Mouse (Mus musculus) kidney, adult 2 months (tissue): ENCODE data around the gene Gpc5. TPM values are rescaled to one million over a fixed set of nuclear protein-coding genes. Genes with fewer than 3 reads are reported as not detected.

Experiments used
- DNase-seq: peaks from one replicate; pipeline ENCODE4 v3.0.0; 2021
- H3K27ac ChIP-seq: fragments of 200-500 bp; 2 replicates; pipeline ENCODE4 v1.5.1; 2012; ENCODE audit warnings: low read depth, low read length, control low read depth, inconsistent platforms; ENCODE audit not compliant: insufficient read depth
- H3K27me3 ChIP-seq: fragments of 200-500 bp; replicated peaks from 2 replicates; pipeline ENCODE4 v1.6.1; 2012; ENCODE audit warnings: mild to moderate bottlenecking, moderate library complexity, low read length, inconsistent platforms; ENCODE audit not compliant: control insufficient read depth, insufficient read depth
- H3K36me3 ChIP-seq: fragments of 200-500 bp; 2 replicates; pipeline ENCODE4 v1.6.1; 2012; ENCODE audit warnings: mild to moderate bottlenecking, moderate library complexity, low read length, inconsistent platforms; ENCODE audit not compliant: control insufficient read depth, insufficient read depth
- H3K4me1 ChIP-seq: fragments of 200-500 bp; 2 replicates; pipeline ENCODE4 v1.6.1; 2011; ENCODE audit warnings: low read length; ENCODE audit not compliant: control insufficient read depth, insufficient read depth
- H3K4me3 ChIP-seq: fragments of 200-500 bp; 2 replicates; pipeline ENCODE4 v1.5.1; 2011; ENCODE audit warnings: mild to moderate bottlenecking, low read depth, low read length, control low read depth; ENCODE audit not compliant: insufficient read depth
- CTCF ChIP-seq: fragments of 200-500 bp; conservative IDR thresholded peaks from 2 replicates; pipeline ENCODE4 v1.5.1; 2011; ENCODE audit warnings: low read depth, mild to moderate bottlenecking, control low read depth, low read length, moderate library complexity, mixed read lengths; ENCODE audit not compliant: insufficient read depth, insufficient read length
- POLR2A ChIP-seq: fragments of 200-500 bp; IDR thresholded peaks from one replicate; pipeline ENCODE4 v1.6.1; 2011; ENCODE audit warnings: low read depth, low read length, control low read depth
- WGBS: fragments of 180-500 bp; shearing (Covaris S2); methylation state at CpG from one replicate; pipeline ENCODE4 v1.1.7; 2018; 5-methylcytosine and 5-hydroxymethylcytosine counted together
- polyA plus RNA-seq: library from polyadenylated mRNA; depleted of rRNA; stranded (reverse); fragments of >200 nt; gene quantifications from 2 replicates; pipeline ENCODE4 v1.2.3, GENCODE M21; 2012

Gene Gpc5
- polyA plus RNA-seq, 1 experiment = 0.69 TPM

DNA sequence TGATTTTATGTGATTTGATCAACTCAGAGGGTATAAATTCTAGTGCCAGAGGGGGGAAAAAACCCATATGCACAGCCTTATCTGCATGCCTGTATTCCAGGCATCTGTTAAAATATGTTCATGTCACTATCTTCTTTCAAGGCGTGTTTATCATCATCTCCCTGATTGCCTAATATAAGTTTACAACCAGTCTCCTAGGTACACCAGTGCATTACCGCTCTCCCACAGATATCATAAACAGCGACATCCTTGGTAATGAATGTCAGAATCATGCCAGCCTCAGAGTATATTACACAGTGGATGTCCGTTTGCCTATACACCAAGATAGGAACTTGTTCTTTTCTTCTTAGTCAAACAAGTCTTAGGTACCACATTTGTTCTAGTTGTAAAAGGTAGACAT lies 1095.0 kb downstream of the Gpc5 start:
- Histone ChIP-seq H3K4me1 (no peaks in the 10 kb centered on the region), H3K36me3 (no peaks in the 10 kb centered on the region), H3K4me3 (no peak overlapping the region), H3K27ac (no peak overlapping the region), H3K27me3 (no peaks in the 10 kb centered on the region)
- no peak for DNase-seq
- TF ChIP-seq POLR2A (no peak), CTCF (no peak)
- WGBS = 82% methylated on average over 4 of the region's 4 CpGs

DNA sequence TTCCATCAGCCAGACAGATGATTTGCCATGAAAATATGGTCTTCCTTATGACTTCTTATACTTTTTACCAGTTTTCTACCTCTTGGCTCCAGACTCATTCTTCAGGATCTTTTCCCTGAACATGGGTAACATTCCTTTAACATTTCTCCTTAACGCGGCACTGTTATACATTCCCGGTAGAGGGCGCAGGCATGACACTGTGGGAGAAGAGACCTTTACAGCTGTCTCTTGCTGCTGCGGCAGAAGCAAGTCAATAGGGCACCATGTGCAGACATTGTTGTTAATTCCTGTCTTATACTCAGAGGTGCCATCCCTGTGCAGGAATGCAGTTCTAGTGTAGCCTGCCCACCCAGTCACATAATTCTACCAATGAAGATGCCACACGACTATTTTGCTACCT lies 1115.0 kb downstream of the Gpc5 start:
- DNase-seq = peak; percentile 54
- Histone ChIP-seq H3K27me3 (no peaks in the 10 kb centered on the region), H3K36me3 (no peaks in the 10 kb centered on the region), H3K4me1 (no peaks in the 10 kb centered on the region), H3K27ac (no peak overlapping the region), H3K4me3 (no peak overlapping the region)
- WGBS = 29% methylated on average over 6 of the region's 6 CpGs
- no peak for TF ChIP-seq POLR2A
- TF ChIP-seq CTCF = peak; percentile 83

DNA sequence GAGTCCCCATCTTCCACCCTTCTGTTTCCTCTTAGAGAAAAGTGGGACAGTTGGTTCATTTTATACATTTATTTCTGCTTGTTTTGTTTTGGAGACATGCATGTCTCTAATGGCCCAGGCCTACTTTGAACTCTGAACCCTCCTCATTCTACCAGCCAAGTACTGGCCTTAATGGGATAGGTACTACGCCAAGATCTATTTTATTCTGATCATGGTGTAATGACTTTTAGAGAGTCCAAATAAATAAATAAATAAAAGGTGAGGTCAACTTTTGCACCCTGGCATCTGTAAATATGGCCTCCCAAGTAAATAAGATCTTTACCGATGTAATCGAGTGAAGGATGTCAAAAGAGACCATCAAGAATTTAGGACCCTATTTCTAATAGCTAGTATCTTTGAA lies 1116.6 kb downstream of the Gpc5 start:
- no peak overlapping the region for H3K4me3 ChIP-seq
- H3K4me1 ChIP-seq = no peaks in the 10 kb centered on the region
- no peaks in the 10 kb centered on the region for H3K36me3 ChIP-seq
- WGBS = 93% methylated on average over 3 of the region's 3 CpGs
- TF ChIP-seq CTCF (no peak), POLR2A (no peak)
- H3K27me3 ChIP-seq = no peaks in the 10 kb centered on the region
- no peak for DNase-seq
- H3K27ac ChIP-seq = no peak overlapping the region

GRCm38 (mm10) chr14:116209045-116209444 lies 1117.0 kb downstream of the Gpc5 start:
- no peaks in the 10 kb centered on the region for H3K4me1 ChIP-seq
- H3K4me3 ChIP-seq = no peak overlapping the region
- WGBS = 62% methylated on average over 5 of the region's 5 CpGs

GRCm38 (mm10) chr14:116210304-116210703 lies 1118.3 kb downstream of the Gpc5 start:
- no peaks in the 10 kb centered on the region for H3K36me3 ChIP-seq
- no peaks in the 10 kb centered on the region for H3K27me3 ChIP-seq
- no peak for DNase-seq
- H3K4me3 ChIP-seq = no peak overlapping the region
- no peak overlapping the region for H3K27ac ChIP-seq
- WGBS = 81% methylated on average over 6 of the region's 6 CpGs
- TF ChIP-seq POLR2A = no peak
- TF ChIP-seq CTCF = no peak
- no peaks in the 10 kb centered on the region for H3K4me1 ChIP-seq

More at GRCm38 (mm10) chr14:116209045-116209444, 1117.0 kb downstream of the Gpc5 start:
- Histone ChIP-seq H3K36me3 (no peaks in the 10 kb centered on the region), H3K27ac (no peak overlapping the region), H3K27me3 (no peaks in the 10 kb centered on the region)
- DNase-seq = no peak
- no peak for TF ChIP-seq POLR2A
- TF ChIP-seq CTCF = no peak

DNA sequence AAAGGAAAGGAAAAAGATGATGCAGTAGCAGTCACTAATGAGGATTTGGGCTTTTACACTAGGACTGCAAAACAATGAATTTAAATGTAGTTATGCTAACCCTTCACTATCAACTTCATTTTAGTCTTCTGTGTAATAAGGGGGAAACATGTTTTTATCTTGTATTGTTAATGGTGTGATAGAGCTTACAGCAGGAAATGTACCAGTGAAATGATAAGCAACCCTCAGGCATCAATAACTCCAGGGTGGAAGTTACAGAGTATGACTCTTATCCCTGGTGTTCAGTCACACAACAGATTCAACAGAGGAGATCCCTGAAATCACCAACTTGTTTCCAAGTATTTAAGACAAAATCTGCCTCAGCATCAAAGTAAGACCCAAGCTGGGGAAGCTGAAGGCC lies 1120.0 kb downstream of the Gpc5 start:
- no peaks in the 10 kb centered on the region for H3K4me1 ChIP-seq
- H3K27me3 ChIP-seq = no peaks in the 10 kb centered on the region
- TF ChIP-seq POLR2A (no peak), CTCF (no peak)
- H3K27ac ChIP-seq = no peak overlapping the region
- DNase-seq = no peak
- no peaks in the 10 kb centered on the region for H3K36me3 ChIP-seq
- H3K4me3 ChIP-seq = no peak overlapping the region

DNA sequence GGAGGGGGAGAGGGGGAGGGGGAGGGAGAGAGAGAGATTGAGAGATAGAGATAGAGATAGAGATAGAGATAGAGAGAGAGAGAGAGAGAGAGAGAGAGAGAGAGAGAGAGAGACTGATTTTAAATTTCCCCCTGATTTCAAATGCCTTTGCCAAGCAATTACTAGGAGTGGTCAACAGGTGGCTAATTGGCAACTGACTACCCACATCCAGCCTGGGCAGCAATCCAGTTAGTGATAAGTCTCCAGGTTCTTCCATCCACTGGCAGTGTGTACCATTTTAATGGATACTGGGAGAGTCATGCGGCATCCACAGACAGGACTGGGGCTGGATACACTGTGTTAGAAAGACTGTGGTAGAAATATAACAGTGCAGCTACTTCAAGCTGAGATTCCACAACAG lies 1166.1 kb downstream of the Gpc5 start:
- Histone ChIP-seq H3K27me3 (no peaks in the 10 kb centered on the region), H3K36me3 (no peaks in the 10 kb centered on the region), H3K4me1 (no peaks in the 10 kb centered on the region), H3K27ac (no peak overlapping the region), H3K4me3 (no peak overlapping the region)
- WGBS = 95% methylated on average over 1 of the region's 1 CpGs
- no peak for DNase-seq
- TF ChIP-seq CTCF (no peak), POLR2A (no peak)

- Histone ChIP-seq H3K4me3 (no peak overlapping the region), H3K4me1 (no peaks in the 10 kb centered on the region), H3K36me3 (no peaks in the 10 kb centered on the region), H3K27ac (no peak overlapping the region), H3K27me3 (no peaks in the 10 kb centered on the region)
- WGBS = 86% methylated on average over 2 of the region's 2 CpGs
- no peak for TF ChIP-seq POLR2A
- no peak for TF ChIP-seq CTCF
- DNase-seq = no peak
These were observed 1216.5 kb downstream of the Gpc5 start for GRCm38 (mm10) chr14:116308541-116308940.
